Mouse (Mus musculus) cerebellum, adult 2 months (tissue): Measurements from ENCODE around the gene Katna1.

Experiments
- CTCF ChIP-seq: fragments of 200-500 bp; IDR thresholded peaks from 2 replicates; pipeline ENCODE4 v1.5.1; 2011; ENCODE audit warnings: low read depth, mild to moderate bottlenecking, control low read depth, low read length, moderate library complexity, borderline replicate concordance; ENCODE audit not compliant: insufficient read depth
- POLR2A ChIP-seq: fragments of 200-500 bp; IDR thresholded peaks from 2 replicates; pipeline ENCODE4 v1.6.1; 2011; ENCODE audit warnings: low read length, control low read depth, borderline replicate concordance; ENCODE audit not compliant: insufficient read depth

- TF ChIP-seq CTCF = no peak
- no peak for TF ChIP-seq POLR2A
Observed at GRCm38 (mm10) chr10:7686902-7687301, 38.9 kb upstream of the Katna1 start.
